Mouse (Mus musculus): Measurements from ENCODE around the gene Ephb6.
"Not testable (repeated sequence)": the region's sequence is repeated elsewhere in the genome, so short reads cannot be mapped to it uniquely, and the experiment has no call there.

Gene Ephb6

GRCm38 (mm10) chr6:41605061-41605793 is at the start of gene Ephb6:
Ephb6 (plus strand) TSS chr6:41605482.
- DNase-seq (ENCODE audit: low read depth) = peak; percentile 38

- DNase-seq (ENCODE audit: low read depth) = no peak
These were observed 48.9 kb upstream of the Ephb6 start for GRCm38 (mm10) chr6:41556389-41556788.

GRCm38 (mm10) chr6:41557468-41557867 is 47.8 kb upstream of the Ephb6 start:
- no peak for DNase-seq (ENCODE audit: low read depth)

GRCm38 (mm10) chr6:41558271-41558670 is 47.0 kb upstream of the Ephb6 start:
- DNase-seq (ENCODE audit: low read depth) = no peak

GRCm38 (mm10) chr6:41559331-41559730 is 46.0 kb upstream of the Ephb6 start:
- no peak for DNase-seq (ENCODE audit: low read depth)

GRCm38 (mm10) chr6:41560273-41560672 is 45.0 kb upstream of the Ephb6 start:
- DNase-seq (ENCODE audit: low read depth) = no peak

GRCm38 (mm10) chr6:41562598-41562997 is 42.7 kb upstream of the Ephb6 start:
- DNase-seq (ENCODE audit: low read depth) = no peak

GRCm38 (mm10) chr6:41563104-41563951 is 42.0 kb upstream of the Ephb6 start:
- not testable (repeated sequence) for DNase-seq (ENCODE audit: low read depth)

GRCm38 (mm10) chr6:41565261-41565660 is 40.0 kb upstream of the Ephb6 start:
- no peak for DNase-seq (ENCODE audit: low read depth)

- DNase-seq (ENCODE audit: low read depth) = no peak
These were observed 38.3 kb upstream of the Ephb6 start for GRCm38 (mm10) chr6:41566965-41567364.

- no peak for DNase-seq (ENCODE audit: low read depth)
These were observed 36.2 kb upstream of the Ephb6 start for GRCm38 (mm10) chr6:41569078-41569477.

- DNase-seq (ENCODE audit: low read depth) = no peak
These were observed 28.7 kb upstream of the Ephb6 start for GRCm38 (mm10) chr6:41576526-41577097.

- DNase-seq (ENCODE audit: low read depth) = no peak
These were observed 28.0 kb upstream of the Ephb6 start for GRCm38 (mm10) chr6:41577297-41577696.

- no peak for DNase-seq (ENCODE audit: low read depth)
These were observed 24.0 kb upstream of the Ephb6 start for GRCm38 (mm10) chr6:41581295-41581694.

- DNase-seq (ENCODE audit: low read depth) = no peak
These were observed 23.1 kb upstream of the Ephb6 start for GRCm38 (mm10) chr6:41582189-41582588.

- peak; percentile 37 for DNase-seq (ENCODE audit: low read depth)
These were observed 756 bp upstream of the Ephb6 start for GRCm38 (mm10) chr6:41604401-41605050.

- no peak for DNase-seq (ENCODE audit: low read depth)
These were observed 467 bp downstream of the Ephb6 start for GRCm38 (mm10) chr6:41605794-41606104.

- no peak for DNase-seq (ENCODE audit: low read depth)
These were observed 932 bp downstream of the Ephb6 start for GRCm38 (mm10) chr6:41606214-41606613.

GRCm38 (mm10) chr6:41607637-41608036 is 2.4 kb downstream of the Ephb6 start:
- no peak for DNase-seq (ENCODE audit: low read depth)

- DNase-seq (ENCODE audit: low read depth) = no peak
These were observed 15.0 kb downstream of the Ephb6 start for GRCm38 (mm10) chr6:41620173-41620798.

- no peak for DNase-seq (ENCODE audit: low read depth)
These were observed 16.1 kb downstream of the Ephb6 start for GRCm38 (mm10) chr6:41621241-41621990.

All from c-Kit-positive CD71-positive TER-119-negative erythroid progenitor cells, embryonic 14.5 days (primary cell).